Mouse (Mus musculus) left cerebral cortex, adult 18-20 months (tissue): ENCODE measurements around the gene Narfl. TPM values are rescaled to one million over a fixed set of nuclear protein-coding genes. Genes with fewer than 3 reads are reported as not detected.

ENCODE experiments used
- DNase-seq, 2 experiments: peaks; one replicate each; pipeline ENCODE4 v3.0.0; 2021 to 2022; ENCODE audit warnings: low spot score in 2 of 2, mixed read lengths in 1 of 2
- total RNA-seq, 2 experiments: library from RNA; stranded (reverse); gene quantifications; 2 replicates each; pipeline ENCODE4 v1.2.3; 2021

Gene Narfl
- total RNA-seq, 2 experiments from 2014 or later: 31.3 to 37.1 TPM

DNA sequence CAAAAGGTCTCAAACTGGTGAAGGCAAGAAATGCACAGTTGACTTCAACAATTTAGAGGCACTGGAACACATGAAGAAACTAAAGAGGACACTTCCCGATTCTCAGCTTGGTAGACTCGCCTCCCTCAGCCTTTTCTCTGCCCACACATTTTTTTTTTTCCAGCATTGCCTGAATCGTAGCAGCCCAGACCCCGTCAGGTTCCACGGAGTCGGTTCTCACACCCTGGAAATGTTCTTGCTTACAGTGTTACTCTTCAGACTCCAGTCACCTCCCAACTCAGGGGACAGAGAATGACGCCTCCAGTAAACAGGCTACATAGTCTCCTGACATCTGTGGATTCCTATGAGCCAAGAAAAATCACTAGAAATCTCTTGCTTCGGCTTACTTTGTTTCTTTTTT lies 13.4 kb upstream of the Narfl start:
- DNase-seq: peak in 1 of 2 experiments; percentile 50

DNA sequence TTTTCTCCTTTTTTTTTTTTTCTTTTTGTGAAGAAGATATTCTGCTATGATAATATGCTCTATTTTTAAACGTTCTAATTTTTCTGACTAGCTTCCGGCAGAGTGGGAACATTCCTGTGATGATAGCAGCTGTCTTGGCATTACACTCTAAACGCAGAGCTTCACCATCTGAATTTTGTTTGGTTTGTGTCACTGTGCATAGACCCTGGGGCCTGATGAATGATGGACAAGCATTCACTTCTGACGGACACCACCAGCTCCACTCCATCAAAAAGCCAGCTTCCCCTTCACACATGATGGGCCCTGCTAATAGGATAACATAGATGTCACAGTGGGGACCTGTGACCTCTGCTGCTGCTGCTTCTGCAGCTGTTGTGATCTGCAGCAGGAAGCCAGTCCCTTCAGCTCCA lies 12.0 kb upstream of the Narfl start:
- no peak for DNase-seq

DNA sequence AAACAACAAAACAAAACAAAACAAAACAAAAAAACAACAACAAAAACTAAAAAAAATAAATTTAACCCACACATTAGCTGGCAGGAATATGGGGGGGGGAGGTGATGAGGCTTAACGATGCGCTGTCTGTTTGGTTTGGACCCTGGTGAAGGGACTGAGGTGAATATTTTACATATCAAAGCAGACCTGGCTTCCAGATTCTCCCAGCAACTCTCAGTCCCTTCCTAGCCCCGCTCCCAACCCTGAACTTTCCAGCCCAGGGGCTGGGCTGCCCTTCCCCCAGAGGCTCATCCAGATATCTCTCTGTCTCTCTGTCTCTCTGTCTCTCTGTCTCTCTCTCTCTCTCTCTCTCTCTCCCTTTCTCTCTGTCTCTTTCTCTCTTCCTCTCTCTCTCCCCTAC lies 11.0 kb upstream of the Narfl start:
- DNase-seq: no peak

DNA sequence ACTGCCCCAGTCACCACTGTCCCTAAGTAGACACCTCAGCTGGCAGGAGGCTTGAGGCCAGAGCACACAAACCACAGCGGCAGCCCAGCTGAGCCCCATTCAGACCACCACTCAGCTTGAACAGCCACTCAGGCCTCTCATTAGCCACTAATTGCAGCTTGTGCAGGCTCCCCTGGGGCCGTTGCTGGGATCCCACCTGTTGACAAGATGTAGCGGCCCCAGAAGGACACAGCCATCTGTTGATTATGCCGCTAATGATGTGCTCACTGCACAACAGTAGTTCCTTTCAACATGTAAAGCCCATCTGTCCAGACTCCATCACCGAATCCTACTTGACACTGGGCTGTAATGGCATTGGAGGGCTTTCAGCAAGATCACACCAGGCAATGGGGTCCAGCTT lies 7.7 kb upstream of the Narfl start:
- no peak for DNase-seq

DNA sequence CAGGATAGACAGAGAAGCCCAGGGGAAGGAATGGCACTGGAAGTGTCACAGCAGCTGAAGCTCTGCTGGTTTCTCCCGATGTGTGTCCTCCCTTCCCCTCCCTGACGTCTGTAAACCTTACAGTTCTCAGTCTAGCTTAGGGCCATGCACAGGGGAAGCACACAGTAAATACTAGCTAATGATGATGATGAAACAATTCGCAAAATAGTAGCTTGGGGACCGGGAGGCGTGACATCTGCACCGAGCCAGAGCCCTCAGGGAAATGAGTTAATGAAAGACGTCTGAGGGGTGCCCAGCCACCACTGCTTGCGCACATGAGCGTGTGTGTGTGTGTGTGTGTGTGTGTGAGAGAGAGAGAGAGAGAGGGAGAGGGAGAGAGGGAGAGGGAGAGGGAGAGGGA lies 4.2 kb upstream of the Narfl start:
- DNase-seq: no peak

DNA sequence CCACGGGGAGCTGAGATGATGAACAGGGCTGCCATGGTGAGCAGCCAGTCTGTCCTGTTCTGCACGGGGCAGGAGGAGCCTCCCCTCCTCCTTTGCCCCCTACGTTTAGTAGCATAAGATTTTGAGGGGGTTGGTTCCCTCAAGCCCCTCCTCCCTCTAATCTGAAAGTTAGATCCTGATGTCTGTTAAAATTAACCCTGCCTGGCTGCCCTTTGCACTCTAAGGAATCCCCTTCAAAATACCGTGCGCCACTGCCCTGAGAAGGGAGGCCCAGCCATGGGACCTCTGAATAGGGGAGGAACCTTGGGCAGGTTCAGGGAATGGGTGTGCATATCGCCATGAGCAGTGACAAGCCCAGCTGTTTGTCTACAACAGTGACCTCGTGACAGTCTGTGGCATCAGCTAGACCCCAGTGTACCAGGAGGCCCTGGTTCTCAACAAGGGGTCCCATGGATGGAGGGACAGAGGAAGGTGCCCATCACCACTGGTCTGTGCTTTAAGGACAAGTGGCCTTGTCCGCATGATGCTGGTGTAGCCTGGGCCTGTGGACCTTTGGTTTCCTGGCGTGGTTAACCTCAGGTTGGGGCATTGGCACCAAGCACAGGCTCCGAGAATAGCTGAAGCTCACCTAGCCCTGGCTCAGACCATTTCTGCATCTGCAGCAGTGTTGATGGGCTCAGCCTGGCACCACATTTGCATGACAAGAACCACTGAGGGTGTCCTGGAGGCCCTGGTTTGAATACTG lies 1.9 kb downstream of the Narfl start:
- DNase-seq: no peak

DNA sequence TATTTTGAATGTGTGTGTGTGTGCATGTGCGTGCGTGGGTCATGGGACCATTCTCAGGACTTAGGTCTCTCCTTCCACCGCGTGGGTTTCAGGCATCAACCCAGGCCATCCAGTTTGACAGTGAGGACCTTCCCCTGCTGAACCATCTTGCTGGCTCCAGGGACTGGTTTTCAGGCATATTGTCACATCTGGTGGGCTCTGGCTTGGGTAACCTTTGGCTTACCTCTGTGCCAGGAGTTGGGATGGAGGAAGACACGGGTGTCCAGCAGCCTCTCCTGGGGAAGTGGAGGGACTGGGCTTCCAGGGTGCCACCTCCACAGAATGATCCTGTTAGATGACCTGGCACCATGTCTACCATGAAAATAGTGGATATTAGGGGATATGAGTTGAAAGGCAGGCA lies 4.4 kb downstream of the Narfl start:
- no peak for DNase-seq

DNA sequence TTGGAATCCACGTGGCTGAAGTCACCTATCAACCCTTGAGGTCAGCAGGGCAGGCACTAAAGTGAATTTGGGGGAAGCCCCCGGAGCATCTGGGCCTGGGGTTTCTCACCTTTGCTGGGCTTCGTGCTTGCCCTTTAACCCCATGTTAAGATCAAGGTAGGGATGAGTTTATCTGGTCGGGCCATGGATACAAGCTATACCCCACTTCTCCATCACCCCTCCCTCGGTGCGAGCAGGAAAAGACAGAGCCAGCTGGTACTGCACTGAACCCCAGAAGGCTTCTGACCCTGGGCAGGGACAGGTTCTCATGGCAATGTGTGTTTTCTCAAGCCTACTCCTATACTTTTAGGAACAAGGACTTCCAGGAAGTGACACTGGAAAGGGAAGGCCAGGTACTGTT lies 7.8 kb downstream of the Narfl start:
- DNase-seq: no peak

DNA sequence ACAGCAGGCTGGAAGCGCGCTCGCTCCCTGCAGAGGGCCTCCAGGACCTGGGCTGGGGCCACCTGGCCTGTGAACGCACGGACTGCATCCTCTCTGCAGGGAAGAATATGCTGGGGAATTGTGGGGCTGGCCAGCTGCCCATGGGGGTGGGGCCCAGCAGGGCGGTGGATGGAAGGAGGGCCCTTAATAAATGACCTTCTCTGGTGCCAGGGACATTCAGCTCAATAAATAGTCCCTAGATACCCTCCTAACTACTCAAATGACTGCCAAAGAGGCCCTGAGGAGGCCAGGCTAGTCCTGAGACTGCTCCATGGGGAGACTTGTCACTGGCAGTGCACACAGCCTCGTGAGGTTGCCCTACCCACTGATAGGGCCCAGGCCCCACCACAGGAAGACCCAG lies 9.5 kb downstream of the Narfl start:
- DNase-seq: no peak

DNA sequence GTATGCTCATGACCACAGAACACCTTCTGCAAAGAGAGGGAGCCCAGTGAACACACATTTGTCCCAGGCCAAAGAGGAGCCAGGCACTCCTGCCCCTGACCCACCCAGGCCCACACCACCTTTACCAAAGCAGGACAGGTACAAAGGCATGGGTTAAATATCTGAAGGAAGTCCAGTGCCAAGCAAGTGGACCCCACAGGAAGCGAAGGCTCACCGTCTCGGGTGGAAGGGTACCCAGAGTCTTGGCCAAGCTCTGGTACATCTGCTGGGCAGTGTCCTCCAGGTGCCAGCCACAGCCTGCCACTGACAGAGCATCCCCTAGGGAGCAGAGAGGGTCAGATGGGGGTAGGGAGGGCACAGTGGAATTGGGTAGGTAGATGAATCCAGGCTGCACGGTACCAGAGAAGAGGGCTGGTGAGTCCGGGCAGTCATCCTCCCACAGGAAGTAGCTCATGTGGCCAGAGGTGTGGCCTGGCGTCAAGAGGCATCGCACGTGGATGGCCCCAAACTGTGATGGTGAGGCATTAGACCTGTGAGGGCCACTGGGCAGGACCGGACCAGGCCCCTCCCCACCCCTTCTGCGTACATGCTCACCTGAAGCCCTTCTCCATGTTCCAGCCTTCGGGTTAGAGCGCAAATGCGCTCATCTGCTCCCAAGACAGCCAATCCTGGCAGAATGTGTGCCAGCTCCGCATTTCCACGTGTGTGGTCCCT lies 10.4 kb downstream of the Narfl start:
- DNase-seq: no peak

DNA sequence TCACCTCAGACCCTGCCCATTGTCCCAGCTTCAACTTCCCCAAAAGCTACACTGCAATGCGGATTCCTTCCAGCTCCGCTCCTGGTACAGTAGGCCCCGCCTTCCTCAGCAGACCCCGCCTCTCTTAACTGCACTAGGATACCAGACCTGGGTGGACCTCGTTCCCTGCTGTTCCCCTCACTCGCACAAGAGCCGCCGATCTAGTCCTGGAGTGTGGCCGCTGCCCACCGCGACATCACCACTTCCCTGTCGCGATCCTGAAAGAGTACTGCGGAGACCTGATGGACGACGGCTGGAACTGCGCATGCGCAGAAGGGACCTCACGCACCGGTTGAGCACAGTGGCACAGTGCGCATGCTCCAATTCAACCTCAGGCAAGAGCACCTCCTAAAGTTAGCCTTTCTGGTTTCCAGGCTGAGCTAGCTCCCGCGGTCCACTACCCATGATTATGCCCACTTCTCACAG lies 11.7 kb downstream of the Narfl start, which contains the start of gene Haghl:
TSS of gene Haghl (minus strand) at position 393 of the 465 bp plus-strand sequence.
- DNase-seq: peak; percentile 96 to 98

DNA sequence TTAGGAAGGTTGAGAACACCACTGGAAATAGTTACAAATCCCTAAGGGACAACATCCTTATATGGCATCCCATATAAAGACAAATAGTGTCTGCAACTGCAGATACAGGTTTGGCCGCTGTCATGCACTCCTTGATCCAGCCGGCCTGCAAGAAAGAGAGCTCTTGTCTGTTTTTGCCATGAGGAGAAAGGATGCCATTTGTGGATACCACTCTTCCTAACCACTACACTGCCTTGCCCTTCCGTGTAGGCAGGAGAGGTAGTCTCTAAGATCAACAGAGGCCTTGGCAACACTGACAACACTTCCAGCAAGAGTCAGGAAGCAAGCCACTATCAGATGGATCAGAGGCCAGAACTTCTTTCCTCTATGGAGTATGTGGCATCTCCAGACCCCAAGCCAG lies 12.7 kb downstream of the Narfl start, which contains the start of gene Ccdc78:
TSS of gene Ccdc78 (plus strand) at position 301 of the 400 bp plus-strand sequence.
- no peak for DNase-seq

DNA sequence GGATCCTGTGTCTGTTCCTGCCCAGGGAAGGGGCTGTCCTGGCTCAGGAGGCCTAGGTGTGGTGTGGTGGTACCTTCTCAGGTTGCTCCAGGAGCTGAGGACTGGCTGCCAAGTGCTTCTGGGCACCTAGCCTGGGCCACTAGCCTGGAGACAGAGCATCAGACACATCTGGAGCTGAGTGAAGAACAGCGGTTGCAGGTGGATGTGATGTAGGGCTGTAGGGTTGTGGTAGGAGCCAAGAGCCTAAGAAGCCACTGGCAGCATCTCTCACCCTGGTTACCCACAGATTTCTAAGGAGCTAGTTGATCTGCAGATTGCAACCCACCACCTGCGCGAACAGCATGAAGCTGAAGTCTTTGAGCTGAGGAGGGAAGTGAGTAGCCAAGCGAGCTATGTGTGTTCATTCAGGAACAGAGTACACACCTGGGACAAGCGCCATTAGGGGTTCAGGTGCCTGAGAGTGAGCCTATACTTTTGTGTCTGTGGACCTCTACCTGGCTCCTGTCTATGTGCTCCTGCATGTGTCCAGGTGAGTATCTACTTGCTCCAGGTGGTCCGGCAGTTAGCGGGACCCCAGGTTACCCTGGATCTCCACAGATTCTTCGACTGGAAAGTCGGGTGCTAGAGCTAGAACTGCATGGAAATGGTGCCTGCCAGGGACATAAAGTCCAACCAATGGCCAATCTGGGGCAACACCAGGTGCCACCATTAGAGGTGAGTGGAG lies 13.4 kb downstream of the Narfl start:
- no peak for DNase-seq

DNA sequence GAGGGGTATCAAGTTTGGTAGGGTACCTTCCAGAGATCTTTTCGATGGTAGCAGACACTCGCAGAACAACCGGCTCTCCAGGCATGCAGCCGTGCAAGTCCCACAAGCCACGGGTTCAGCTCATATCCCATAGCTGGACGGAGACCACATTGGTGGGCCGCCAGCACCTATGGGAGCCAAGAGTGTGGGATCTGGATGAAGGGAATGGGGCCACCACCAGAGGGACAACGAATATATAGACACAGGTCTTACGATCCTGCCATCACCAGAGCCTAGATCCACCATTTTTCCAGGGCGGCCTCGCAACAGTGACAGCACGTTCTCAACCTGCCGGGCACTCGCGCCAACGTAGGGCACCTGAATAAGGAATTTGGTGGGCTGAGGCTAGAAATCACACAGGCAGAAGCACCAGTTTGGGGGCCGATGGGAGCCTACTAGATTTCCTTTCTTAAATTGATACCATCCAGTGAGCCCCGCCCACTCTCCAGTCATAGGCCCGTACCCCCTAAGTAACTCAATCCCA lies 17.8 kb downstream of the Narfl start:
- no peak for DNase-seq

DNA sequence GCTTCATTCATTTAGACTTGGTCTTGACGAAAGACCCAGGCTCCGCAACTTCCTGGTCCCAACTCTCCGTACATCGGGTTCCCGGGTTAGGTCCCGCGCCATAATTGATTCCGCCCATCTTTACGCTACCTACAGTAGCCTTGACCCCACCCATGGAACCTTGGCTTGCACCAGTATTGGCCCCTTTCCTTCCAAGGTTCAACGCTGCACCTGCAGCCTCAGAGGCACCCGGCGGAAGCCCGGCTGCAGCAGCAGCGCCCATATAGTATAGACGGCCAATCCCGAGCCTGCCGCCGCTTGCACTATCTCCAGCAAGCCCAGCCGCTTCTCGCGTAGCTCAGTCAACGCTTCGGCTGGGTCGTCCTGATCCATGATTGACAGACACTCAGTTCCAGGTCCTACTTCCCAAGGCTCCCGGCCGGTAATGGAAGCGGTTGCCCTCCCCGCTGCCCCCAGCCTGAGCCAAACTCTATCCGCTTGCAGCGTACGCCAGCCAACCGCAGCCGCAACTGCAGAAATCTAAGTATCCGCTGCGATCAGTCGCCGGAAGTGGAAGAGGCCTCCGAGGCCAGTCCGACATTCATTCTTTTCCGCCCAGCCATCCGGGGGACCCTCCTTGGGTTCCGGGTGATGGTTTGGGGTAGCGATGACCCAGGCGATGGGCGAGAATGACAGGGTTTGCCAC lies 18.4 kb downstream of the Narfl start:
- DNase-seq: peak; percentile 85 to 87

DNA sequence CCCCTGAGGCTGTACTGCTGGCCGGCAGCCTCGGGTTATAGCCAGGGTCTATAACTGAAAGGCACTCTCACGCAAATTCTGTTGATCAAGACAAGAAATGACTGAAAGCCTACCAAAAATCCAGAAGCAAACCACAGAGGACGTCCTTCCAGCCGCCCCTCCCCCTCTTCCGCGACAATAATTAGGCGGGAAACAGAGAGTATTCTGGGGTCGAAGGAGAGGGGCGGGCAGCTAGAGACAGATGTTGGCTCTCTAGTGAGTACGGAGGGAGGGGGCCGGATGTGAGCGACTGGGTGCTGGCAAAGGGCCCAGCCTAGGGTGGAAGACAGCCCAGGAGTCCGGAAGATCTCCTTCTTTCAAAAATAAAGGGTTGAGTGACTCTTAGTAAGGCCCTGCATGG lies 19.0 kb downstream of the Narfl start, which contains the start of gene Fam173a:
TSS of gene Fam173a (minus strand) at position 287 of the 400 bp plus-strand sequence.
- peak in 1 of 2 experiments; percentile 55 for DNase-seq

DNA sequence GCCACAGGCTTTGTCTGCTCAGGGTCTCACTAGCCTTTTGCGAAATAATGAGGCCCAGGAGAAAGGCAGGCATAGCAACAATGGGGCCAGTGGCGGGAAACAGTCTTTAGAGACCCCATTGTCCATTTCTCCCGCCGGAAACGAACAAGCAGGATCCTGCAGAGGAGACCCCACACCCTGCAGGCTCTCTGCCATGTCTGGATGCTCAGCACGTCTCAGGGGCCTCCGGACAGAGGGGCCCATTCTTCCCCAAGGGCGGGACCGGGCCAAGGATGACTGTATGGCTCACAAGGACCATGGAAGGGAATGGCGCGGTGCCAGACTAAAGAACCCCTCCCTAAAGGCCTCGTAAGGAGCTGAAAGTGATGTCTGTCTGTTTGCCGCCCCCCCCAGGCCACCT lies 20.6 kb downstream of the Narfl start:
- DNase-seq: no peak

DNA sequence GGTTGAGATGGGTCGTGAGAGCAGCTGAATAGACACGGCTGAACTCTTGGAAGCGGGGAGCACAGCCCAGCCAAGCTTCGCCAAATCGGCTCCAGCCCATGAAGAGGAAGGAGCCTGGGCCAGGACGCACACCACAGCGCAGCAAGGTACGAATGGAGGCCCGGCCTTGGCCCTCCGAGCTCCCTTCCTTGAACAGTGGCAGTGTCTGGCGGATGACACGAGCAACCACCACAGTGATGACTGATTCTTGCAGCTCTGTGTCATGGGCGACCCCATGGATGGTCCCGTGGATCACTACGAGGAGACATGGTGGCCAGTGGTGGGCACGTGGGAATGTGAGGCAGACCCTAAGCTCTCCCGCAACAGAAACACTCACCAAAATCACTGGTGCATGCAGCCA lies 21.4 kb downstream of the Narfl start:
- no peak for DNase-seq

DNA sequence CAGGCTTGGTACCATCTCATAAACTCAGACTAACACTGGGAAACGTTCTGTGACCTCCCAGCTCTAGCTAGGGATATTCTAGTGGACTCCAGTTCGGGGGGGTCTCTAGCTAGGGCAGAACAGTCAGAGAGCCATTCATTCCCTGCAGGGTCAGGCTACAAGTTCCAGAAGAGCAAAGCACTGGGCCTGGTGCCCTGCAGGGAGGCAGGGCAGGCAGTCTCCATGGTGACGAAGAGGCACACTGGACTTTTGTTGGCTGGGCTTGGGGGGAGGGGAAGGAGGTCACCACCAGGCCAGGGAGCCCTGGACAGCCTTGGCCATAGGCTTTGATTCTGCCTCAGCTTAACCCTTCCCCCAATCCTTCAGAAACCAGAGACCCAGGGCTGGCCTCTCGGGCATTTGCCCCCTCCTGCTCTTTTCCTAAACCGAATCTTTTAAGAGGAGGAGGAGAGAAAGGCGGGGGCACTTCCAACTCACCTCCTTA lies 22.1 kb downstream of the Narfl start, which contains the start of gene AC134908.4:
TSS of gene AC134908.4 (minus strand) at position 51 of the 484 bp plus-strand sequence.
- peak in 1 of 2 experiments; percentile 49 for DNase-seq

DNA sequence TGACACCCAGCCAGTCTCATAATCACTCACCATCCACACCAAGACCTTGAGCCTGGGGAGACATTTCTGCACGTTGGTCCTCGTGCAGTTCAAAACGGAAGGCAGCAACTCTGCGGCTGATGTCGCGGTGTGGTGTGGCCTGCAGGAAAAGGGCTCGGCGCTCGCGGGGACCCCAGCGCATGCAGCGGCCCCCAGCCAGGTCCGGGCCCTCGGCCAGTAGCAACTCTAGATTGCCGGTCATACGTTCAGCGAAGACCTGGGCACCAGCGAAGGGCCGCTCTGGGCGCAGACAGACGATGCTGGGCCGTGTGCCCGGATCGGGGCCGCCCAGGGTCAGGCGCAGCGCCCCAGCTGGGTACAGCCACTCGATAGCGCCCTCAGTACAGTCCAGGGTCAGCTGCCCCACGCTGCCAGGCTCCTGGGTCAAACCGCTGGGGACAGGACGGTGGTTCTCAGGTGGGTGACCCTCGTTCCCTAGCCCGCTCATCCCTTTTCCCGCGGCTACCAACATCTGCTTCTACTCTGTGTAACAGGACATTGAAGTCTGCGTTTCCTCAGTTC lies 22.7 kb downstream of the Narfl start:
- DNase-seq: no peak
